Mouse (Mus musculus) myocyte (in vitro differentiated cells): ENCODE results near the gene Lrrk1.

ENCODE experiments used
- MAX ChIP-seq: IDR thresholded peaks from one replicate; pipeline ENCODE4 v1.6.1; 2011; ENCODE audit warnings: low read depth, mild to moderate bottlenecking, control low read depth
- REST ChIP-seq: IDR thresholded peaks from one replicate; pipeline ENCODE4 v1.6.1; 2011; ENCODE audit warnings: mild to moderate bottlenecking, control low read depth, moderate library complexity; ENCODE audit not compliant: insufficient read depth, insufficient read length
- SRF ChIP-seq: IDR thresholded peaks from one replicate; pipeline ENCODE4 v1.6.1; 2011; ENCODE audit warnings: low read depth; ENCODE audit not compliant: control insufficient read depth, insufficient read length

DNA sequence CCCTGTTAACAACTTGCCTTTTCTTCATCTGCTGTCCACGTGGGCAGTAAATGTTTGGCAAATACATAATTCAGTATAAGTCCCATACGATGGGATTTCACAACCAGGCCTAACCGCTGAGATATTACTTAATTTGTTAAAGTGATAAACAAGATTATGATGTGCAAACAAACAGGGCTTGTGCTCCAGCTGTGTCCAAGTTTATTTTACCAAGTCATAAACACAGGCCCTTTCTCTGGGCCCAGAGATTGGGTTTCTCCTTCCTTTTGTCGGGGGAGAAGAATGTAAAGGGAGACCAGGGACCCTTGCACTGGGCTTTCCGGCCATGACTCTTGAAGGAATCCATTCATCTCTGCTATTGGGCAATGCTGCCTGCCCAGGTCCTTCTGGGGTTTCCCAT, 129.2 kb downstream of the Lrrk1 start:
- TF ChIP-seq MAX (no peak), REST (no peak), SRF (no peak)
